Mouse (Mus musculus) left cerebral cortex, postnatal 25 days (tissue): Measurements from ENCODE around the gene Rmnd5b. TPM values are rescaled to one million over a fixed set of nuclear protein-coding genes. Genes with fewer than 3 reads are reported as not detected.
"Not testable (repeated sequence)": the region's sequence is repeated elsewhere in the genome, so short reads cannot be mapped to it uniquely, and the experiment has no call there.

Experiments used
- DNase-seq, 2 experiments: peaks; one replicate each; pipeline ENCODE4 v3.0.0; 2022; ENCODE audit warnings: low spot score in 2 of 2, mixed read lengths in 1 of 2
- intact Hi-C: fragments of 180-260 bp; cut with DNase I; formaldehyde crosslinking; loops from one replicate; pipeline ENCODE4 v1.15.1; 2025
- total RNA-seq, 2 experiments: library from RNA; stranded (reverse); gene quantifications; 2 replicates each; pipeline ENCODE4 v1.2.3; 2021

The Rmnd5b gene
- total RNA-seq, 2 experiments from 2014 or later: 55.0 to 60.7 TPM

DNA sequence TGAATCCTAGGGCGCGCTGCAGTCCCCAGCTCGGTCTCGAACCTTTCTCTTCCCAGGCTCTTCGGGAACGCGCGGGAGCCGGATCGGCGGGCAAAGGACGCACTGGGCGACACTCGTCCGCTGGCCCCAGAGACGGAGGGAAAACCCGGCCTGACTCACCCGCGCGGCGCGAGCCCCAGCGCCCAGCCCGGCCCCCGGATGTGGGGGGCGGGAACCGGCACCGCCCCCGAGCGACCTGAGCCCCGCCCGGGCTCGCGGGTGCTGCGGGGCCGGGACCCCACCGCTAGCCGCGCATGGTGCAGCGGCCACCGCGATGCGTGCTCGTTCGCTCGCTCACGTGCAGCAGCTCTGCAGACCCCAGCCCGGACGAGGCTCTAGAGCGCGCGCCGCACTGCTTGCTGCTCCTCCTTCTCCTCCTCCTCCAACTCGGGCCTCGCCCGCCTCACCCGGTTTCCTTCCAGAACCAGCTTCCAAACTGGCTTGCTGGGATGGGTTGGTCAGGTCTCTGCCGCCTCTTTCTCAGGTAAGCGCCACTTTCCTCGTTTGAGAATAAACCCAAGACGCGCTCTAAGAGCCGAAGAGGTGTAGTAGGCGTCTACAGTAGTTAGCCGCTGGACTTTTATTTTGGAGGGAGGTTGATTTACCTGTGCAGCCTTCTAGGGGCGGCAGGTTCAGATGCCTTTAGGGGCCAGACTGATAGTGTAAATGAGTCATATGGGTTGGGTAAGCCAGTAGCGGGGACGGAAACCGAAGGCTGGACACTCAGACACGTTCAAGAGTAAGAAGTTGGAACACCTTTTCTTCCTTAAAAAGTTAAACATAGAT is 15.2 kb upstream of the Rmnd5b start, which contains the start of the genes N4bp3 and D930048N14Rik:
Gene N4bp3, minus strand, starts transcription at position 152 of the 825 bp plus-strand sequence.
Gene D930048N14Rik, plus strand, starts transcription at position 264 of the 825 bp plus-strand sequence.
- no peak for DNase-seq
- intact Hi-C loops: loop anchor here (1.0 kb wide), 1 partner anchor 33 kb away; no protein-coding TSS in a partner anchor

DNA sequence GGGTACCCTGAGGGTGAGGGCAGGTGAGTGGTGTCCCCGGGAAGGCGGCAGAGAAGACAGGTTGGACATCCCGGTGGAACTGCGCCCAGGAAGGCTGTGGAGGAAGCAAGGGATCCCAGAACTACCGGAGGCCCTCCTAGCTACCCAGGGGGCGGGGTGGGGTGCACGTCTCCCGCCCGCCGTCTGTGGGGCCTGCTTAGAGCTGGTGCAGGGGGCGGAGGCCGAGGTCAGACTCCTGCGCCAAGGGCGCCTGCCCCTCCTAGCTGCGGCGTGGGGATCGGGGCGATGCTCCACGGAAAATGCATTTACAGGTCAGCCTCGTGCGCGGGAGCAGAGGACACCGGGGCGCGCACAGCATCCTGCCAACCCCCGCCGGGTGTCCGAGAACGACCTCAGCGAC is 14.6 kb upstream of the Rmnd5b start:
- intact Hi-C loops: loop anchor here (1.0 kb wide), 1 partner anchor 32 kb away; no protein-coding TSS in a partner anchor
- DNase-seq: no peak

DNA sequence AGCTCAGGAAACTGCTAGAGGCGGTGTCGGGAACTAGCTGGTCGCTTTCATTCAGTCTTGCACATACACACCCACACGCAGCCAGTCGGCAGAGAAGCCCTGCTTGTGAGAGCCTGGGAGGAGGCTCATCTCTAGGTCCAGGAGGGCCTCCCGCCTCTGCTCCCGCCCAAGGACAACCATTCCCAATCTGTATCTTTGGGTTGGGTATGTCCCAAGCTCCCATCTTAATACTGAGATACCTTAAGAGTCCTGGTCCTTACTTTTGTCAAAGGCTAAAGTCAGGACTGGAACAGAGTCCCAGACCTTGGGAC is 14.1 kb upstream of the Rmnd5b start:
- intact Hi-C loops: loop anchor here (1.0 kb wide), 1 partner anchor 32 kb away; no protein-coding TSS in a partner anchor
- peak in 1 of 2 experiments; percentile 70 for DNase-seq

DNA sequence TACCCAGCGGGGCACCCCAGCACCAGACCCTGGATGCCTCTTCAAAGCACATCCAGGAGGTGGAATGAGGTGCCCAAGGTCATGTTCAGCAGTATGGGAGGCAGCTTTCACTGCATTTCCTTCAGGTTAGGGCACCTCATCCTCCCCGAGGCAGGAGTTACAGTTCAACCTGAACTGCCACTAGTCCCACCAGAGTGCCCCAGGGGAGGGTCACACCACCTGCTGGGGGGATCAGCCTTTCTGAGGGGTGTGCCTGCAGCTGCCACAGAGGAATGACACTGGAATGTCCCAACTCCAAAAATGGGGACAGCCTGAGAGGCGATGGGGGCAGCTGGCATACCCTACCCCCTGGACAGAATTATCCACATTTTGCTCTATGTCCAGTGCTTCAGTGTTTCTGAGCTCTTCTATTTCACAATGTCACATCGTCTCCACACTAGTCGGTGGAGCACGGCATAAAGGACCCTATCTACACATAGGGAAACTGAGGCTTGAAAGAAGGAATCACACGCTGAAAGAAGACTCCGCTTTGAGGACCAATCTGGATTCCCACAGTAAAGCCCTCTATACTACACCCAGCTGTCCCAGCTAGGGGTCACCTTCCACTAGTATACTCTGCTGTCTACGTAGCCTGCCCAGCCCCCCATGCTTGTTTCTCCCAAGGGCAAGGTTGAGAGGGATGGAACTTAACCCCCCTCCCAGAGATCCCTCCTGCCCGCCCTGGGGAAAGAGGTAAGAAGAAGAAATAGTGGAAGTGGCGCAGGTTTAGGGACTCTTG is 13.6 kb upstream of the Rmnd5b start:
- intact Hi-C loops: no loop called here
- no peak for DNase-seq

DNA sequence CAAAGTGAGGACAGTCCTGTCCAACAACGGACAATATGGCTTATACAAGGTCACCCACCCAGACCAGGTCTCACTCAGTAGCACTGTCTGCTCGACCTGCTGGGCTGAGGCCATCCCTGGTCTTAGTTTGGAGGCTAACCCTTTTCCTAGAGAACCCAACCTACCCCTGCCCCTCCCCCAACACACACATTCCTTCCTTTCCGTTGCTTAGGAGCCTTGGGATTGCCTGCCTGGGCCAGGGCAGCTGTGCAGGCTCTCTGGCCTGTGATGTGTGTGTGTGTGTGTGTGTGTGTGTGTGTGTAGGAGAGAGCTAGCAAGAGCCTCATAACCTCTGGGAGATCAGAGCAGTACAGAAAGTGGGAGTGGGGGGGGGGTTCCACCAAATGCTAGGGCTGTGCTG is 12.9 kb upstream of the Rmnd5b start:
- intact Hi-C loops: no loop called here

DNA sequence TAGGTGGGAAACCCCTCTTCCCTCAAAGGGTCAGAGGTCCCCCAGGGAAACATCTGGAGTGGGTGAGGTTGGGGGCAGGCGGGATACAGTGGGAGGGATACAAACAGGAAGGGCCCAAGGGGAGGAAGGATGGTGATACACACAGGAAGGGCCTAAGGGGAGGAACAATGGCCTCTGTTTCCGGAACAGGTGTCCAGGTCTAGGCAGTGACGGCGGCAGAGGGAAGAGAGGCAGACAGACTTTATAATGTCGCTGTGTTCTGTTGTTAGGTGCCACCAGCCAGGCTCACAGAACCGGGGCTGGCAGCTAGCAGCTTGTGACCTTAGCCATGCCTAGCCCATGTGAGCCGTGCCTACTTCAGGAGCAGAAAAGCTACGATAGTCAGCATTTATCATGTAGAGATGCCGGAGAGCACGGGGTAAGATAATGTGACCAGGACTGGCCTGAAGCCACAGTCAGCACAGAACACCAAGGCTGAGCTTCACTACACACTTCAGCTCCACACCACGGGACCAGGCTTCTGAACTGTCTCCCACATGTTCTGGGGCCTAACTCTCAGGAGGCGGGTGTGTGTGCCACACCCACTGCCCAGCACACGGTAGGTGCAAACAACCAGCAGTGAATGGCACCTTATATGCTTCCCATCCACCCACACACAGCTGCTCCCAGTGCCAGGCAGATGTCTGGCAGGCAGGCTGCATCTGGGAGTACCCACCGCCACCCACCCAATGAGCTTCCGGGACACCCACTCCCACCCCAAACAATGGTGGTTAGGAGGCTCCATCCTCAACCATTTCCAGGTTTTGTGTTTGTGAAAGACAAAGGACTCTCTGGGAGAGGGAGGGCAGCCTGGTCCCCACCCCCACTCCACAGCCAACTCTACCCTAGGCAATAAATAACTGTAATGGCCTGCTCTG is 11.3 kb upstream of the Rmnd5b start:
- DNase-seq: peak in 1 of 2 experiments; percentile 33
- intact Hi-C loops: no loop called here

More for the DNA sequence above, 12.9 kb upstream of the Rmnd5b start:
- no peak for DNase-seq

DNA sequence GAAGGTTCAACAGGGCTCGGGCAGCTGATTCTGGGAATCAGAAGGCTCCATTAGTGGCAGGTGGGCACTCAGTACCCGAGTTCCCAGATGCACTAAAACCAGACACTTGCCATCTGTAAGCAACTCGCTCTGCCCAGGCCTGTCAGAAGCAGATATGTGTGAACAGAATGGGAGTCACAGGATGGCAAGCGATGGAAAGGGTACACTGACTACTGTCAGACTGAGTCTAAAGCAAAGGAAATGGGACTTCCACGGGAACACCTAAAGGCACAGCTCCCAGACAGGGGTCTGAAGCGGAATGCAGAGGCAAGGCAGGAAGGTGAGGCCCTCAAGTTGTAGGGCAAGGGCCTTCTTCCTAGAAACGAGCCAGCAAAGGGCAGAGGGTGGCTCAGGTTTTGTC is 10.5 kb upstream of the Rmnd5b start:
- no peak for DNase-seq
- intact Hi-C loops: no loop called here

DNA sequence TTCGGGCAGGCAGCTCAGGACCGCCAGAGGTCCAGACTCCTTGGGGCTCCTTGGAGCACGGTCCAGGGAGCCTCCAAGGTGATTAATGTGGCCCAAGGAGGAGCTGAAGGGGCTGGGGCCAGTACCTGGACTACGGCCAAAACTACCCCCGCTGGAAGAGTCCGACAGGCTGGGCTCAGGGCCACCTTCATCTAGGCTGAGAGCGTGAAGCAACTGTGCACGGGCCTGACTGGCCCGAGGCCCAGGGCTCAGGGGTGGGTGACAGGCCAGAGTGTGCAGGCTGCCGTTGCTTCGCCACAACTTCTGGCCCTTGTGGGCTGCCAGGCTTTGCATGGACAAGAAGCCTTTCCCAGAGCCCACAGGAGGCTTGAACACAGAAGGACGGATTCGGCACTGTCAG is 9.6 kb upstream of the Rmnd5b start:
- no peak for DNase-seq
- intact Hi-C loops: no loop called here

DNA sequence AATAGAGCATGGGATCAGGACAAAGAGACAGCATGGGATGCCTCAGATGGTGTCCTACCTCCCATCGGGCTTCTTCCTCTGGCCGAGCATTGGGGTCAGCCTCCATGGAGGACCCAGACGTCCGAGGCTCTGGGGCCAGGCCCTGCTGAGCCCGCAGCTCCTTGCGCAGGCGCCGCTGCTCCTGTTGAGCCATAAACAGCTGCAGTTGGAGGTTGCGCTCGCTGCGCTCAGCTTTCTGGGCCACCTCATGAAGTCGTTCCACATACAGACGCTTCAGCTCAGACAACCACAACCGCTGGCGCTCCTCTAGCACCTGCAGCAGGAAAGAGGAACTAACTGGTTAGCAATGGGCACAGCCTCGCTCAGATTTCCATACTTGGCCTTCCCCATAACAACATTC is 8.5 kb upstream of the Rmnd5b start:
- DNase-seq: no peak
- intact Hi-C loops: no loop called here

DNA sequence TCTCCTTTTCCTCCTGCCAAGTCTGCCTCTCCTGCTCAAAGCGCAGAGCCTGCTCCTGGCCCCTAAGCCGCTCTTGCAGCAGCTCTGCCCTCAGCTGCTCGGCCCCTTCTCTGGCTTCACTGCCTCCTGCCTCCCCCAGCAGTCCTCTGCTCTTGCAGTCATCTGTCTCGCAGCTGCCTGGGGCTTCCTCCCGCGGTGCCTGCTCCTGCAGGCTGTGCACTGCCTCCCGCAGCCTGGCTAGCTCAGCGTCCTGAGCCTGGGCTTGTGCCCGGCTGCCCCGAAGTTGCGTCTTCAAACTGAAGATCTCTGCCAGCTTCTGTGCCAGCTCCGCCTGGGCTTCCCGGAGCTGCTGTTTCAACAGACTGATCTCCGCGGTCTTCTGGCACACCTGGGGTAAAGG is 8.1 kb upstream of the Rmnd5b start:
- intact Hi-C loops: no loop called here
- DNase-seq: no peak

DNA sequence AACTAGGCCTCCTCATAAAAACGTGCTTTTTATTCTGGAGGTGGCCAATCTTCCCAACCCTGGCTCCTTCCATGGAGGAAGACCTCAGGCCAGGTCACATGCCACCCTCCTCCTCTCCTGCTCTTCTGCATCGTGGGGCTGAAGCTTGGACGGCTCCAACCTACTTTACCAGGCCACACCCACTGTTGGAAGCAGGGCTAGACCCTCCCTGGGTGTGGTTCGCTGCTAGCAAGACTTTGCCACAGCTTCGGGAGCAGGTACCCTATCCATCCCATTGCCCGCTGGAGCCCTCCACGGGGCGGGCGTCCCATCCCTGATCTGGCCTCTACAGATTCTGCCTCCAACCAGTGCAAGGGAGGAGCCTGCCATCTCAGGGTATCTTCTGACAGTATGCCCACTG is 7.5 kb upstream of the Rmnd5b start:
- DNase-seq: no peak
- intact Hi-C loops: no loop called here

DNA sequence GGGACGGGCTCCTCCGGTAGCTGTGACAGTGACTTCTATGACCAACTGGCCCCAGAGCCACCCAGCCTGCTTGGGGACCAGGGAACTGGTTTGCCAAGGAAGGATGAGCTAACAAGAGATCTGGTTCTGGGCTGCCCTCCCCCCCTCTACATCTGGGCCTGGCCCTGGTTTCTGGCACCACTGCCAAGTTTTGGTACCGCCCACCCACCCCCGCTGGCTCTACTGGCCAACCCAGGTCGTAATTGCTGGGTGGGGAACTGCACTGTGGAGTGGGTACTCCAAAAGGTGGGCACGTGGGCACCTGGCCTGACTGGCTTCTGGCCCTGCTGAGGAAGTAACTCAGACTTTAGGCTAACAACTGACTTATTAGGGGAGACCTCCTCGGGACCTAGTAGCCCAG is 5.1 kb upstream of the Rmnd5b start:
- no peak for DNase-seq
- intact Hi-C loops: no loop called here

DNA sequence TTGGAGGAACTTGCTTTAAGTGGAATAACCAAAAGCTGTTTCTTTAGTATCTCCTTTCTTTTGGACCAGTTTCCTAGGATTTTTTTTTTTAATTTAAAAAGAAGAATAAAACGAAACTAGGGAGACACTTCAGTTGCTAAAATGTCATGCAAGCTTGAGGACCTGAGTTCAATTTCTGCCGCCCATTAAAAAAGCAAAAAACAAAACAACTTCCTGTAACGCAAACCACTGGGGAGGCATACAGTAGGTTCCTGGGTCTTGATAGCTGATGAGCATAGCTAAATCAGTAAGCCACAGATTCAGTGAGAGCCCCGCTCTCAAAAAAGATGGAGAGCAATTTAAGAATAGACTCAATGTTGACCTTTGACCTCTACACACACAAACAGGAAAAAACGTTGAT is 2.8 kb upstream of the Rmnd5b start:
- intact Hi-C loops: no loop called here
- no peak for DNase-seq

DNA sequence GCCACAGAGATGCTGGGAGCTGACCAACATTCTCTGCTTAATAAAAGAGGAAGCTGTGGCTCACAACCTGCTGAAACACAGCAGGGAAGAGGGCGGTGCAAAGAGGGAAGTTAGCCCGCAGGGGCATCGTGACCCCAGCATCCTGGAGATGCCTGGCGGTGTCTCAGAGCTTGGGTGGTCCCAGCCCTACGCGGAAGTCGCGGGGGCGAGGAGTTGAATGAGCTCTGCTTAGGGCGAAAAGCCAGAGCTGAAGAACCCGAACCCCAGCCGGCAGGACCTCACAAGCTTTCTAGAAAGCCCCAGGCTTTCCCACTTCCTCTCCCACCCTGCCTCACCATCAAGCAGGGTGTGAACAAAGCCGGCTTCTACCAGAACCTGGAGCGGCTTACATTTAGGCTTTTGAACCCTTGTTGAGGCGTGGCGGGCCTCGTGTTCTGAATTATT is 2.3 kb upstream of the Rmnd5b start:
- DNase-seq: no peak
- intact Hi-C loops: no loop called here

DNA sequence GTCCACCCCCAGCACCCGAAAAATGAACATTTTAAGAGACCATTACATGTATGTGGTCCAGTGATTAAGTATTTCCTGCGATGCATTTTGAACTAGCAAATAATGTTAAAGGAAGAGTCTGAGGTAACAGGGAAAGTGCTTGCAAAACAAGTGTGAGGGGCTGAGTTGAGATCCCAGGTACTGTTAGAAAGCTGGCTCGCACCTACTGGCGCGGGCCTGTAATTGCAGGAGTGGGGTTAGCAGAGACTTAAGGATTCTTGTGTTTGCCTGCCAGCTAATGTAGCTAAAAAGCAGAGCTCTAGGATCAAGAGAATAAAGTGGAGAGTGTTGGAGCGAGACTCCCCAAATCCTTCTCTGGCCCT is 608 bp upstream of the Rmnd5b start:
- peak; percentile 52 to 76 for DNase-seq
- intact Hi-C loops: no loop called here

DNA sequence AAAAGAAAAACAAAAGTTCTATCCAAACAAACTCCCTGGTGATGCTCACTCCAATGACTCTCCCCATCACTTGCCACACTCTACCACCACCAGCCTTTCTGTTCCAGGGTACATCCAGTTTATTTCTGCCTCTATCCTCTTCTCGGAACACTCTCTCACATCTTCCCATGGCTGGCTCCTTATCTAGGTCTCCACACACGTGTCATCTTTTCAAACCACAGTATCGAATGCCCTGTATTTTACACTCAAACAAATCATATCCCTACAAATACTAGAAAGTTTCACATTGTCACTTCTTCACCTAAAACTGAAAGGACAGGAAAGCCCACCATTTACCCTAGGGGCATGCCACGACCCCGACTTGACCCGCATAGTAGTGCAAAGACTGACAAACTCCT is 570 bp downstream of the Rmnd5b start:
- intact Hi-C loops: loop anchor here (1.0 kb wide), 1 partner anchor 16 kb away; the partner anchor contains the start of gene Nhp2
- no peak for DNase-seq

DNA sequence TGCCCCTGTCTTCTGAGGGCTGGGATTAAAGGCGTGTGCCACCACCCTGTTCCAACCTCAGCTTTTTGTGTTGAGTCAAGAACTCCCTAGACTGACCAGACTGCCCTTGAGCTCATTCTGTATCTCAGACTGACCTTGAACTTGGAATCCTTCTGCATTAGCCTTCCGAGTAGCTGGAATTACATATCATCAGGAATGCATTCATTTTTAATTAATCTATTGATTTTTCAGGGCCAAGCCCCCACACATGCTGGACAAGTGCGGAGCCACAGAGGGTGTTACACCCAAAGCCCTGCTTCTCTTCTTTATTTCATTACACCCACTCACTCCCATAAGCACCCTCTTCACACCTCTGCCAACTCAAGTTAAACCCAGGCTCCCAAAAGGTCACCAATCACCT is 2.0 kb downstream of the Rmnd5b start:
- no peak for DNase-seq
- intact Hi-C loops: no loop called here

DNA sequence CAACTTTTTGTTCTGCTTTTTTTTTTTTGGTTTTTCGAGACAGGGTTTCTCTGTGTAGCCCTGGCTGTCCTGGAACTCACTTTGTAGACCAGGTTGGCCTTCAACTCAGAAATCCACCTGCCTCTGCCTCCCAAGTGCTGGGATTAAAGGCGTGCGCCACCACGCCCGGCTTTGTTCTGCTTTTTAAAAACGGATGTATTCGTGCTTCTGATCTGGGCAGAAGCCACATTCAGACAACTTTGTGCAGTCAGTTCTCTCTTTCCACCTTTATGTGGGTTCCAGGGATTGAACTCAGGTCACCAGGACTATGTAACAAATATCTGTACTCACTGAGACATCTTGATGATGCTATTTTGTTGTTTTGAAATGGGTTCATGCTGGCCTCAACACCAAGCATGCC is 2.5 kb downstream of the Rmnd5b start:
- intact Hi-C loops, DNase-seq: not testable (repeated sequence)

DNA sequence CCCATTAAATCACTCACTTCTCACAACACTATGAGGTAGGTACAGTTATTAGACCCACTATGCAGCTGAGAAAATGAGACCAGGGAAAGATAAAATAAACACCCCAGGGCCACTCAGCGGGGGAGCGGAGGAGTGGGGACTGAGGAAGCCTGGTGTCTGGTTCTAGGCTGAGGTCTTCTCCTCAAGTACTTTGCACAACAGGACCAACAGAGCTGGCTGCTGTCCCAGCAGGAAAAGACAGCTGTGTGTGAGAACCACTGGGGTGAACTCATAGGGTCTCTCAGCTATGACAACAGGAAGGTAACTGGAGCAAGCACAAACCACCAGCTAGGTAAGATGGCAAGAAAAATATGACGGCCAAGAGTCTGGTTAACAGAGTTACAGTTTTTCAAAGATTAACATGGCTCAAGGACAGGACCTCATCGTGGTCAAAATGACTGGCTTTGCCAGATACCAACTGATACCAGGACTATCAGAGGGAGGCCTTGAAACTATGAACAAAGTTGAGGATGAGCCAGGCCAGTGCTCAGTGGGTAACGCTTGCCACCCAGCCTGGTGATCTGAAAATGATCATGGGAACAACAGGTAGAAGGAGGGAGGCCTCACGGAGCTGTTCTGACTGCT is 3.5 kb downstream of the Rmnd5b start:
- no peak for DNase-seq
- intact Hi-C loops: no loop called here
